Mouse (Mus musculus) testis, adult 2 months (tissue): ENCODE data around the gene Gm20696.

ENCODE experiments used
- CTCF ChIP-seq: fragments of 200-500 bp; IDR thresholded peaks from 2 replicates; pipeline ENCODE4 v1.5.1; 2012; ENCODE audit warnings: low read depth, mild to moderate bottlenecking, inconsistent platforms, low read length, moderate library complexity; ENCODE audit not compliant: control insufficient read depth, insufficient read depth, insufficient replicate concordance
- POLR2A ChIP-seq: fragments of 200-500 bp; IDR thresholded peaks from 2 replicates; pipeline ENCODE4 v1.6.1; 2012; ENCODE audit warnings: low read depth, mild to moderate bottlenecking, inconsistent platforms, low read length, moderate library complexity; ENCODE audit not compliant: control insufficient read depth

GRCm38 (mm10) chr6:99636801-99637200 lies 29.8 kb downstream of the Gm20696 start:
- no peak for TF ChIP-seq POLR2A
- no peak for TF ChIP-seq CTCF
